Mouse (Mus musculus) mesoderm, embryonic 11.5 days (tissue): ENCODE measurements around the gene Cd33.
A peak's percentile ranks its signal among the peaks of the same experiment; 100 is the strongest.

Experiments
- DNase-seq: peaks from one replicate; pipeline ENCODE4 v3.0.0-alpha.2; 2012; ENCODE audit warnings: low read depth, low spot score

Gene Cd33

GRCm38 (mm10) chr7:43544225-43544977, at the start of gene Cd33:
Gene Cd33 (minus strand): TSS chr7:43544428.
- DNase-seq, result no peak

- DNase-seq, result no peak
Measured at GRCm38 (mm10) chr7:43584790-43585189, 40.6 kb upstream of the Cd33 start.

- DNase-seq, result no peak
Measured at GRCm38 (mm10) chr7:43580526-43580925, 36.3 kb upstream of the Cd33 start.

GRCm38 (mm10) chr7:43579440-43580171, 35.4 kb upstream of the Cd33 start, which contains the start of gene Zfp719:
Gene Zfp719 (plus strand): TSS chr7:43579610.
- DNase-seq, result peak; percentile 96

GRCm38 (mm10) chr7:43571216-43571615, 27.0 kb upstream of the Cd33 start:
- no peak for DNase-seq

GRCm38 (mm10) chr7:43563300-43563699, 19.1 kb upstream of the Cd33 start:
- no peak for DNase-seq

GRCm38 (mm10) chr7:43562651-43563070, 18.4 kb upstream of the Cd33 start:
- peak; percentile 40 for DNase-seq

- DNase-seq, result peak; percentile 95
Measured at GRCm38 (mm10) chr7:43562006-43562633, 17.9 kb upstream of the Cd33 start, which contains the start of gene Zfp658. Gene Zfp658 (plus strand): TSS chr7:43562256.

GRCm38 (mm10) chr7:43556901-43557300, 12.7 kb upstream of the Cd33 start:
- no peak for DNase-seq

- no peak for DNase-seq
Measured at GRCm38 (mm10) chr7:43555351-43555750, 11.1 kb upstream of the Cd33 start.

GRCm38 (mm10) chr7:43554550-43554949, 10.3 kb upstream of the Cd33 start:
- DNase-seq, result peak; percentile 45

- DNase-seq, result no peak
Measured at GRCm38 (mm10) chr7:43553153-43553552, 8.9 kb upstream of the Cd33 start.

GRCm38 (mm10) chr7:43548206-43548605, 4.0 kb upstream of the Cd33 start:
- DNase-seq, result no peak

GRCm38 (mm10) chr7:43547666-43548065, 3.4 kb upstream of the Cd33 start:
- no peak for DNase-seq

- no peak for DNase-seq
Measured at GRCm38 (mm10) chr7:43545656-43546545, 1.7 kb upstream of the Cd33 start.

- no peak for DNase-seq
Measured at GRCm38 (mm10) chr7:43538524-43538923, 5.7 kb downstream of the Cd33 start.

- DNase-seq, result no peak
Measured at GRCm38 (mm10) chr7:43532936-43533505, 11.2 kb downstream of the Cd33 start.

GRCm38 (mm10) chr7:43530216-43530785, 13.9 kb downstream of the Cd33 start:
- DNase-seq, result no peak

GRCm38 (mm10) chr7:43525313-43525712, 18.9 kb downstream of the Cd33 start:
- no peak for DNase-seq

- no peak for DNase-seq
Measured at GRCm38 (mm10) chr7:43522776-43523175, 21.5 kb downstream of the Cd33 start.

- no peak for DNase-seq
Measured at GRCm38 (mm10) chr7:43518341-43518740, 25.9 kb downstream of the Cd33 start.
